Mouse (Mus musculus) monocyte, adult 5-6 weeks (primary cell): ENCODE data around the gene Poc5. TPM values are rescaled to one million over a fixed set of nuclear protein-coding genes. Genes with fewer than 3 reads are reported as not detected.
A peak's percentile ranks its signal among the peaks of the same experiment; 100 is the strongest.

Experiments
- ATAC-seq: fragments of 153-309, 156-312 bp; replicated peaks from 2 replicates; pipeline ENCODE4 v1.8.0; 2017; ENCODE audit warnings: mild to moderate bottlenecking; ENCODE audit not compliant: low TSS enrichment, insufficient number of reproducible peaks, severe bottlenecking, poor library complexity, low FRiP score
- total RNA-seq: library from RNA; stranded (forward); fragments of 200-1000, 200-491, 200-594 nt; gene quantifications from 3 replicates; pipeline ENCODE4 v1.2.3, GENCODE M21; 2017

The Poc5 gene
- total RNA-seq, 1 experiment from 2014 or later = 8.9 TPM

DNA sequence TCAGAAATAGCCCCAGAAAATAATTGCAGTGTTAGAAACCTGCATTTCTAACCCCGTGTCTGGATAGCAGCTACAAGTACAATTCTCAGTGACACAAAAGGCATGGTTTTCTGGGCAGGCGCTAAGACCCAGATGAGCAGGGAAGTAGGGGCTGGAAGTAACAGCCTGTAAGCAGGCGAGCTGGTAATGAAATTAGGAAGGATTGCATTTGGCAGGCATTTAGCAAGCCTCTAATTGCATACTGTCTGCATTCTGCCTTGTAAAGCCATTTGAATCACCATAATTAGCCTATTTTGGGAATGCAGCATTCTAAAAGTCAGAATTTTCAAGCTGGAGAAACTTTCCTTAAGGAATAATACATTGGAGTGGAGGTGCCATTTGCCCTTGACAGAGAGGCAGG, 38.0 kb downstream of the Poc5 start:
- ATAC-seq = no peak

DNA sequence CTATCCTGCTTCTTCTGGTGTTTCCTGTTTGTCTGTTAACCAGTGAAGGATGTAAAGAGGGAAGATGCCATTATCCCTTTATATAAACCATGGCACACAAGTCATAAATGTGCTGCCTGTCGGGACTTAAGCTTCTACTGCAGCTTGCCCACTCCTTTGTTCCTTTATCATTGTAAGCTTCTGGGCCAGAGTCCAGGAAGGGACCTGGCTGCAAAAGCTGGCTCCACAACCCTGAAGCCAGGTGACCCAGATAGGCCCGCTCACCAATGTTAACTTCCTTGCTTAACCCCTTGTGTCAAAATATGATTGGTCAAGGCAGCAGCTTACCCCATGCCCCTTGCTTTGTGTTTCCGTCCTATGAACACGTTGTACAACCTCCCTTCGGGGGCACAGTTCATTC, 40.4 kb downstream of the Poc5 start:
- ATAC-seq = no peak

GRCm38 (mm10) chr13:96431595-96432156, 43.6 kb downstream of the Poc5 start:
- peak; percentile 70 for ATAC-seq

DNA sequence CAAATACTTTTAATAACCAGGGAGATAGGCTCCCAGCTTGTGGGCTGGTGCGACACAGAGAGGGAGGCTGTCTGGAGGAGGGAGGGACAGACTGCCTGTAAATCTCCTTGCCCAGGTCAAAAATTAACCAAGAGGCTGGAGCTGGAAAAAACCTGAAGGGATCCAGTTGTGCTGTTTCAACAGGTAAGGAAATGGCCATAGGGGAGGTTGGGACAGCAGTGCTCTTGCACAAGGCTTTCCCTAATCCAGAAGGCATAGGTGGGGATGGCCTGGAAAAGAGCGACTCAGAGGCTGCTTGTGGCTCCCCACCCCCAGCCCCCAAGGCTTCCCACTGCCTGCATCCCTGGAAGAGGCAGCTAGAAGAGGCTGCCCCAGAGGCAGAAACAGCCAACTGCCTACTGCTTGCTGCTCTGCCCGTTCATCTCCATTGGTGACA, 44.3 kb downstream of the Poc5 start:
- no peak for ATAC-seq

- no peak for ATAC-seq
Observed at GRCm38 (mm10) chr13:96433041-96433440, 44.9 kb downstream of the Poc5 start.

DNA sequence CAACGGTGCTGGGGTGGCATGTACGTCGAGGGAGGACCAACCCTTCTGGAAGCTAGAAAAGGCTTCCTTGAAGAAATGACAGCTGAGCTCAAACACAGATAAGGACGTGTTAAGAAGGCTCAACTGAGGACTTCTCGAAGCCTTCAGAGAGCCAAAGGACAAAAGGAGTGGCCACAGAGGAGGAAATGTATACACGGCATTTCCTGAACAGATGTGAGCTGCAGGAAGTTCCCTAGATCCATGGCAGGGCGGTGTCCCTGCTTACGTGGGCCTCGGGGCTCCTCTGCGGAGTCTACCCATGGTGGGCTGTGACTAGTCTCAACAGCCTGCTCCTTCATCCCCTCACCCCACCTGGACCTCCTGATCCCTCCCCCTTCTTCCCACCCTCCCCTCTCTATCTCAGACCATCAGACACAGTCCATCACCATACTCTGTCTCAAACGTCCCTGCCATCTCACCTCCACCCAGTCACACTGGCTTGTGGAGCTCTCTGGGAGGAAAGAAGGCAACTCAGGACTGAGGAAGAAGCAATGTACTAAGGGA, 45.6 kb downstream of the Poc5 start:
- ATAC-seq = no peak

GRCm38 (mm10) chr13:96434899-96435331, 46.8 kb downstream of the Poc5 start:
- ATAC-seq = no peak

GRCm38 (mm10) chr13:96435793-96436192, 47.7 kb downstream of the Poc5 start:
- ATAC-seq = no peak

DNA sequence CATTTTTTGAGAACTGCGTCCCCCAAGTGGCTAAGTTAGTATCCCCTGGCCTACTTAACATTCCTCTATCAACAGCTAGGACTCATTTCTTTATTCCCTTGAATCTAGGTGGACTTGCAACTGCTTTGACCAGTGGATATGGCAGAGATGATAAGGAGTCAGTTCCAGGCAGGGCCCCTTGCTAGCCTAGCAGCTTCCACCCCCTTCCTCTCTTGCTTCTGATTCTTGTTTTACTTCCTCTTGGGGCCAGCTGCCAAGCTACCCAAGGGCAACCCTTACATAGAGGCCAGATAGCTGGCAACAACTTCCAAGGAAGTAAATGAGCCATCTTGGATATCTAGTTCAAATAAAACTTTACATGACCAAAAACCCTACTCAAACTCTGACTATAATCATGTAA, 48.8 kb downstream of the Poc5 start:
- no peak for ATAC-seq

DNA sequence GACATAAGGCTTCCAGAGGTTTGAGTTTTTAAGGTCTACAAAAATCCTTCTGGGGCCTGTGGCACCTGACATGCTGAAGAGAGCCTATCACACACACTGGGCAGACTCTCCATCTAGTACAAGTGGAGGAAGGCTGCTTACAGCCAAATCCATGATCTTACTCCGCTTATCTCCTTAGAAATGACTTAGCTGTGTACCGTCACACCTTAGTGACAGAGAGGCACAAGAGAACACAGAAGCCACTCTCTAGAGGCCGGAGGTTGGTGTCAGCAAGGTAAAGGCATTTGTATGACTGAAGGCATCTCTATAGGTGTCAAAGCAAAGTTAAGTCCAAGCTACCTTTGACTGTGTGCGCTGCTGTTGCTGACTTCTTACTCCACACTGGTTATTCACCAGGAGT, 52.3 kb downstream of the Poc5 start:
- ATAC-seq = no peak

DNA sequence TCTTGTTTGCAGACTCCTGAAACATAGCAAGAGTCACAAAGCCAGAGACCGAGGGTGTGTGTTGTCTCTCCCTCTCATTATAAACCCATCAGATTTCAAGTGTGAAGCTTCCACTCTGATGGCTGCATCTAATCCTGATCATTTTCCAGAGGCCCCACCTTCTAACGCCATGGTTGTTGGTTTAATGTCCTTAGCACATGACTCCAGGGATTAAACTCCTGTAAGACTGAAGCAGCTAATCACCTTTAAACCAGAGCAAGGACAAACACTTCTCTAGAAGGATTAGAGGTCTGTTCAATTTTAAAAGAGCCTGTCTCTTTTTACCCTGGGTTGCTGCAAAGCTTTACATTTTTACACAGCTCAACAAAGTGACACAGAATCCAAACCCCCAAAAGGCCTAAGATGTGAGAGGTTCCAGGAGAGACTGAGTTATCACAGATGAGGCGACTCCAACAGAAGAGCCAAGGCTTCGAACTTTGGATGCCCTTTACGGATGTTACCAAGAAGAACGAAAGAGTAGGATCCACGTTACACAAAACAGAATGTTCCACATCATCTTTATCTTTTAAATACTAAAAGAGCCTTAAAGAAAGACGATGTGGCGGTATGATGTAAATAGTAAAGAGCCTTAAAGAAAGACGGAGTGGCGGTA, 62.2 kb downstream of the Poc5 start:
- no peak for ATAC-seq

GRCm38 (mm10) chr13:96450869-96451268, 62.8 kb downstream of the Poc5 start:
- no peak for ATAC-seq

GRCm38 (mm10) chr13:96451386-96452140, 63.5 kb downstream of the Poc5 start:
- no peak for ATAC-seq

- no peak for ATAC-seq
Observed at GRCm38 (mm10) chr13:96452621-96453020, 64.5 kb downstream of the Poc5 start.

DNA sequence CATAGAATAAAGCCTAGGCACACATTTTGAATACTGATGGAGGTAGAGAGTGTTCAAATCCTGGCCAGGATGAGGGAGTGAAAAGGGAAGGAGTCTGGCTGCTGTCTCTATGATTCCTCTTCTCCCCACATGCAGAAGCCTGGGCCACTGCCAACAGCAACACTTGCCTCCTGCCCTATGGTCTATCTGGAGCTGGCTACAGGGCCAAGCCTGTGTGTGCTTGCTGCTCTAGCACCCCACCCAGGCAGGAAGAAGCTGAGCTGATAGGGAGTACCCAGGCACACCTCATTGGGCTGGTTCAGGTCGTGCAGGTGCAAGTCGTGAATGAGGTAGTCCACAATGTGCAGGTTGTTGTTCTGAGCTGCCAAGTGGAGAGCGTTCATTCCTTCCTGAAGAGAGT, 66.2 kb downstream of the Poc5 start:
- ATAC-seq = no peak

- no peak for ATAC-seq
Observed at GRCm38 (mm10) chr13:96457566-96457965, 69.5 kb downstream of the Poc5 start.

DNA sequence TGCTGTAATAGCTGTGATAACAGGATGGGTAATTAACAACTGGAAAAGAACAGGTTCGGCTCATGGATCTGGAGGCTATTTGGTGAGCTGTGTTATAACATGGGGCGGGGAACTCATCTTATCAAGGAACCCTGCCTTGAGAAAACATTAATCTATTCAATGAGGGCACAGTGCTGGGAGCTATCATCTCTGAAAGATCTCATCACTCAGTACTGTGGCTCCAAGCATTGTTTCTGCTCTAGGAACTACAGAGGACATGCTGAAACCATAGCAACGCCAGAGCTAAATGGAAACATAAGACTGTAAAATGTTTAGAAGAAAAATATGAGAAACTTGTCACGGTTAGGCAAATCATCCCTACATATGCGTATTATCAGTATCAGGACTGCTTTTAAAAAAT, 69.9 kb downstream of the Poc5 start:
- no peak for ATAC-seq

DNA sequence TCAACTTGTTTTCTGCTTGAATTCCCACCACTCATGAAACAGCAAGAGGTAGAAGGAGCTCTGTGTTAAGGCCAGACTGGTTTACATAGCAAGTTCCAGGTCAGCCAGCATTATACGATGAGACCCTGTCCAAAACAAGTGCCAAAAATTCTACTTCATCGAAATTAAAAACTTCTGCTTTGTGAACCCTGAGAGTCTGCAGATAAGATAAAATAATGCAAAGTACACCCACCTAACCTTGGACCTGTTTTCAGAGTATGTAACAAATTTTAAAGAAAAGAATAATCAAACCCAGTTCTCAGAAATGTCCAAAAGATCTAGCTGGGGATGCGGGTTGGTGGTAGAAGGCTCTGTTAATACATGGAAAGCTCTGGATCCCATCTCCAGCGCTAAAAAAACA, 70.5 kb downstream of the Poc5 start:
- no peak for ATAC-seq

- ATAC-seq = no peak
Observed at GRCm38 (mm10) chr13:96462644-96463043, 74.5 kb downstream of the Poc5 start.

DNA sequence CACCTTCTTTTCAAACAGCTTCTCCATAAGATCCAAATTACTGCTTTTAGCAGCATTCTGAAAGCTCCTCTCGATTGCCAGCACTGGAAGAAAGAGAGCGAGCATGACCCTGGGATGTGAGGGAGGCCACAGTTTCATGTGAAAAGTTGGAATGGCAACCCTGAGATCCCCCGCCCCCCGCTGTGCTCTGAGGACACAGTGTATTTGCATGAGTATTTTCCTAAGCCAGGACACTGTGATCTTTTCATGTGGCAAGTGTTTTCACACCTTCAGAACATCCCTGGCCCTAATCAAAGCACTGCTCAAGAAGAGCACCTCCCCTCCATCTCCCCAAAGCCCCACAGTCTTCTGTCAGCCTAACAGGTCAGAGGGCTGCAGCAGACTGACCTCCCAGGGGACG, 77.2 kb downstream of the Poc5 start:
- no peak for ATAC-seq
